Mouse (Mus musculus) frontal cortex, adult (tissue): ENCODE measurements around the gene Fam162b.

Experiments
- ATAC-seq: cut with Nextera tagmentation; 2 replicates; pipeline ENCODE4 v1.9.2; 2017; ENCODE audit warnings: mild to moderate bottlenecking, moderate library complexity, mixed read lengths; ENCODE audit not compliant: low TSS enrichment

Gene Fam162b

GRCm38 (mm10) chr10:51590139-51590574, at the start of gene Fam162b:
Gene Fam162b (minus strand): TSS chr10:51590517.
- ATAC-seq = no peak

DNA sequence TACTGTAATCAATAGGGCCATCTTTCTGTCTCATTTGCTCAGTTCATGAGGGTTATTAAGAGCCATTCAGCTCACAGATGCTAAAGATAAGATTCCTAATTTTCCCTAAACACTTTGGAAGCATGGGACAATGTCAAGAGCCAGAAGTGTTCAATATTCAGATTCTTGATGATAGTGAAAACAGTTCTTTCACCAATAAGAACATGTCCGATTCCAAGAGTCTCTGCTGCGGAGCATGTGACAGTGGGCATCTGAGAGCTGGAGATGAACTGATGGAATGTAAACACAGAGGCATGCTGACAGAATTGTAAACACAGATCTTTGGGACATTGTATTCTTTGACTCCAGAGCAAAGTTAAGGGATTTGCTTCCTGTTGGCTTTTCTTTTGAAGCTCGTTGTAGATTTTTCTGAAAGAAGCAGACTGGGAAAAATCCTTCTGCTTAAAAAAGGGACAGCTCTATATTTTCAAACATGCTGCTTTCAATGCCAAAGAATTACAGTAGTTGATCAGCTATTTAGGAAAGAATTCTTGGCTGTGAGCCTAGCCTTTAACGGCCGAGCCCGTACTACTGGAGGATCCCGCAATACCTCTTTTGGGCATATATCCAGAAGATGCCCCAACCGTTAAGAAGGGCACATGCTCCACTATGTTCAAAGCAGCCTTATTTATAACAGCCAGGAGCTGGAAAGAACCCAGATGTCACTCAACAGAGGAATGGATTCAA, 41.3 kb upstream of the Fam162b start, which contains the start of gene Gprc6a:
Gene Gprc6a, minus strand, starts transcription at position 51 of the 726 bp plus-strand sequence.
- ATAC-seq = no peak

DNA sequence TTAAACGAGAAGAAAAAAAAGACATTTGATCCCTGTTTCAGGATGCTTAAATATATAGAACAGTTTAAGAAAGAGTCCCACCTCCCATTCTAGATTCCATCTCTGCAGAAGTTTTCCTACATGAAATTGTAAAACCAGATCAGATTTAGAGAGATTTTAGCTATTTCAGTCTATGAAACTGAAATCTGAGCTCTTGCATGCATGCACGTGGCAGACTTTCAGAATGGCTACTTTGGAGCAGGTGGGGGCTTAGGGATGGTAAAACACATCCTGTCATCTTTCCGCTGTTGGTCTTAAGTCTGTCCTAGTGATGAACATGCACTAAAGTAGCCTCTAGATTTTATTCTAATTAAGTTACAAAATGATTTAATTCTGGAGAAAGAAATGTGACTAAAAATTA, 30.9 kb upstream of the Fam162b start:
- no peak for ATAC-seq

GRCm38 (mm10) chr10:51620126-51620525, 29.8 kb upstream of the Fam162b start:
- ATAC-seq = no peak

DNA sequence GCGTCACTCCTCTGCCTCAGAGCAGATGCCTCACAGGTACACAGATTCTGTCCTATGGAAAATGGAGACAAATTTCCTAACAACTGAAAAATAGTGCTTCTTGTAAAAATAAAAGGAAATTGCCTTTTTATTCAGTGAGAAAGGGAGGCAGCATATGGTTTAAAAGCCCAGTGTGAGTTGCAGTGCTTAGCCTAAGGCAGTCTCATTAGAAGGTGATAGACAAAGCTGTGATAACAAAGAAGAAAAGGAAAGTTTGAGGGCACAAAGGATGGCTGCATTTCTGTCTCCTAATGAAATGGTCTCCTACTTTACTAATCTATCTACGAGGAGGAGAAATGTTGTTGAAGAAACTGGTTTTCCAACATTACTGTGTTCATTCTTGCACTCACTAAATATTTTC, 28.2 kb upstream of the Fam162b start:
- no peak for ATAC-seq

DNA sequence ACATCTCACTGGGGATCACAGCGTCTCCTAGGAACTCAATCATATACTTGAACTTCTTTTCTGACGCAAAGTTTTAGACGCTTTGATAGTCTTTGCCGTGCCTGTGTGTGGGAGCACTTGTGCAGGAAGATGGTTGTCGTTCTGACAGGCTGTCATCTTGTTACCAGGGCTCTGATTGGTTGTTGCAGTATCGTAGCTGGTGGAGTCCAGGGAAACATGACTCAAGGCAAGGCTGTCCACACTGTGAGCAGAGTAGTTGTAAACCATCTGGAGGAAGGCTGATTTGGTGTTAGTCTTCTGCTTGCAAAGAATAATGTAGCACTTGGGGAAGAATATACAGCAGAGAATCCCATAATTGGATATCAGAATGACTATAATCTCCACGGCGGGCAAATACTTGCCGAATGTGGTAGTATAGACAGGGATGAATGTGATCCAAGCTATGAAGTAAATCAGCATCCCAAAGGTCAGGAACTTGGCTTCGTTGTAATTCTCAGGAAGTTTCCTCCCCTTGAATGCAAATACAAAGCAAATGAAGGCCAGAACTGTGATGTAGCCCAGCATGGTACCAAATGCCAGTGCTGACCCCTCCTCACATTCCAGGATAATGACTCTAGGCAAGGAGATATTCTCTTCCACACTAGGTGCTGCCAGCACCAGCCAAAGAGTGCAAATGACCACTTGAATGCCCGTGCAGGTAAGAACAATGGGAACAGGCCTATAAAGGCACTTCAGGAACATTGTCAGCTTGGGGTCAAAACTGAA, 24.7 kb upstream of the Fam162b start:
- ATAC-seq = no peak

DNA sequence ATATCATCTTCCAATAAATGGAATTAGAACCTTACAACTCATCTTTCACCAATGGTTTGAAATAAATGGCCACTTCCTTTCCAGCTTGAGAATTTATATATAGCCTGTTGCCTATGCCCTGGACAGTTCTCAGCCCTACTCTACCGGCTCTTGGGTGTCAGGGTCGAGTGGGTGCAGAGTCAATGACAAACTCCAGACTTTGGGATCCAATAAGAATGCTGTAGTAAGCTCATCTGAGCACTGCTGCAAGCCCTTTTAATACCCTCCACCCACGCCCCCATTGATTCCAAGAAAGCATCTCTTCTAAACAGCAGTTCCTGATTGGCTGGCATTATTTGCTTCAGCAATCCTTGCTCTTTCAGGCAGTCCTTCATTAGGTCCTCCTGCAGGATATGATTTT, 23.1 kb upstream of the Fam162b start:
- ATAC-seq = no peak

DNA sequence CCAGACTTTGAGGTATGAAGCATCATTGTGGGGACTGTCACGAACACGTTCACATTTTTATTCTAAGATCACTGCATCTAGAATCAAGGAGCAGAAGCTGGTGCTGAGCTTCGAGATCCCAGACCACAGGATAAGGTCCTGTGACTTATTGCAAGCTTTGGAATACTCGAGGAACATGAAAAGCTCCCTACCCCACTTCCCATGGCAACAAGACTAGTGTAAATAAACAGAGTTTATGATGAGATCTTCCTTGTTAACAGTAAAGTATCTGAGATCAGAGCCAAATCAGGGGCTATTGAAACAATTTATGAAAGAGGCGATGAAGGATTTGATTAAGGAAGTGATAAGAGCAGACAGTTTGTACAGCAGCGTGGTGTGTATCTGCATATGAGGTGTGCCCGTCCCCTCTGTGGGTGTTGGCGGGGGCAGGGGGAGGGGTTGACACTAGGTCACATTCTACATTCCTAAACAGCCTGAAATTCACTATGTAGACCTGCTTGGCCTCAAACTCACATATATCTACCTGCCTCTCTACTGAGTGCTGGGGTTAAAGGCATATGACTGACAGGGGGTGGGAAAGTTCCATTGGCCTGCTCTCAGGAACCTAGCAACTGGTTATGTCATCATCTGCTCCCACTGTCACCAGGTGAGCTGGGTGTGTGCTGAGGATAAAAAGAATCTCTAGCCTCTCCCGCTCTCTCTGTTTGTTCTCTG, 21.8 kb upstream of the Fam162b start:
- ATAC-seq = no peak

DNA sequence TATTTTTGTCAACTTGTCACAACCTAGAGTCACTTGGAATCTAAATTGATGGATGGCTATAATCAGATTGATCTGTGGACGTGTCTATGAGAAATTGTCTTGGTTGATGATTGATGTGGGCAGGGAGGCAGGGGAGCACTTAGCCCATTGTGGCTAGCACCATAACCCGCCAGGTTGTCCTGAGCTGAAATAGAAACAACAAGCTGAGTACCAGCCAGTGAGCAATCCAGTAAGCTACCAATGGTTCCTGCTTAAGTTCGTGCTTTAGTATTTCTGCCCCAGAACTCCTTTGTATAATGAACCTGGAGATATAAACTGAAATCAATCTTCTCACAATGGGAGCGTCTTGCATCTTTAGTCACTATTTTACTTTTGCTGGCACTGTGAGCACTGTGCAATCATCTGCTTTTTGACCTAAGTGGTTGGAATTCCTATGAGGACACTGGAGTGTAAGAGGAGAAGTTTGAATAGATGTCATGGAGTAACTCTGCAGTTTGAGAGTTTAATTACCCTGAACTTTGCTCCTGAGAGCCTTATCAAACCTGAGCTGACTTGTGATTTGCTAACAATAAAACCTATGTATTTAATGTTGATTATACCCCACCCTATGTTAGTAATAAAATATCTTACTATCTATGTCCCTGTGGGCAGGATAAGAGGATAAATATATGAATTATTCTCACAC, 19.6 kb upstream of the Fam162b start:
- no peak for ATAC-seq

GRCm38 (mm10) chr10:51596928-51597635, 6.8 kb upstream of the Fam162b start:
- no peak for ATAC-seq

DNA sequence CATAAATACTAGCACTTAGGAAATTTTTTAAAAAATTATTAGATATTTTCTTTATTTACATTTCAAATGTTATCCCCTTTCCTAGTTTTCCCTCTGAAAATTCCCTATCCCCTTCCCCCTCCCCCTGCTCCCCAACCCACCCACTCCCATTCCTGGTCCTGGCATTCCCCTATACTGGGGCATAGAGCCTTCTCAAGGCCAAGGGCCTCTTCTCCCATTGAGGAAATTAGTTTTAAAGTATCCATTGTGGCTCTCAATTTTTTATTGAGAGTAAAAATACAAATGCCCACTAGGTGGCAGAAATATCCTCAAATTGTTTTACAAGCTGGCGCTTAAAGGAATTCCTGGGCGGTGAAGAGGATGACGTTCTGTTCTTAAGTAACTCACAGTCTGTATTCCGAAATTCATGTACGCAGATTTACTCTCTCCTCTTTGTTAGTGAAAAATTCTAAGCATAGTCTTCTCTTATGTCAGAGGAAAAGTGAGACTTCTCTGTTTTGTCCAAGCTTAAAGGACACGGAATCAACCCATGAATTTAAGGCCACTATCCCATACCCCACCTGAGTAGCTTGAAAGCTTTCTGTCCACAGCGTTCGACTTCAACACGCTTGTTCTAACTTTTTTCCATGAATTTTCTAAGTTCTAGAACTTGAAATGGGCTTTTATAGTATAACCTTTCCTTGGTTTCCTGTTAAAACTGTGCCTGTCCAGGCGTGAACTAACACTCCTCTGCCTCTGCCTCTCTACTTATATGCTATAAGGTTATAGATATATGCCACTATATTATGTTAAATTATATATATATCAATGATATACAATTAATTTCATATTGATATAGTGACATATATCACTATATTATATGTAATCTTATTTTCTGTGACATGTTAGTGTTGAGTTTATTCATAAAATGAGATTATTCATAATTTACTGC, 4.9 kb upstream of the Fam162b start:
- peak; percentile 92 for ATAC-seq

- no peak for ATAC-seq
Measured at GRCm38 (mm10) chr10:51591574-51591973, 1.3 kb upstream of the Fam162b start.

GRCm38 (mm10) chr10:51584919-51585318, 5.4 kb downstream of the Fam162b start:
- ATAC-seq = no peak

DNA sequence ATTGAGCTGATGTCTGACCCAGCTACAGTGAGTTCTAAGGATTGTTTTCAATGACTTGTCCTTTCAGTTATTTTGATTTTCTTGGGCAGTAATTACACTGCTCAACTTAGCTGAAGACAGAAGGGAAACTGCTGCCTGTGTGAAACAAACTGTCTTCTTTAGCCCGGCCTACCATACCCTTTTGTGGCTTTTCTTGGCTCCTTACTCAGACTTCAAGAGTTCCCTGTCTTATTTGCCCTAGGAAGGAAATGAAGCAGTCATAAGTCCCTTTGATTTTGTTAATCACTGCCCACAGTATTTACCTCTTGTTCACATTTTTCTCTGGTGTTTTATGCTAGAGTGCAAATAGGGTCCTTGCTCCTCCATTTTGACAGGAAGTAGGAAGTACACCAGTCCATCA, 5.9 kb downstream of the Fam162b start:
- ATAC-seq = no peak

DNA sequence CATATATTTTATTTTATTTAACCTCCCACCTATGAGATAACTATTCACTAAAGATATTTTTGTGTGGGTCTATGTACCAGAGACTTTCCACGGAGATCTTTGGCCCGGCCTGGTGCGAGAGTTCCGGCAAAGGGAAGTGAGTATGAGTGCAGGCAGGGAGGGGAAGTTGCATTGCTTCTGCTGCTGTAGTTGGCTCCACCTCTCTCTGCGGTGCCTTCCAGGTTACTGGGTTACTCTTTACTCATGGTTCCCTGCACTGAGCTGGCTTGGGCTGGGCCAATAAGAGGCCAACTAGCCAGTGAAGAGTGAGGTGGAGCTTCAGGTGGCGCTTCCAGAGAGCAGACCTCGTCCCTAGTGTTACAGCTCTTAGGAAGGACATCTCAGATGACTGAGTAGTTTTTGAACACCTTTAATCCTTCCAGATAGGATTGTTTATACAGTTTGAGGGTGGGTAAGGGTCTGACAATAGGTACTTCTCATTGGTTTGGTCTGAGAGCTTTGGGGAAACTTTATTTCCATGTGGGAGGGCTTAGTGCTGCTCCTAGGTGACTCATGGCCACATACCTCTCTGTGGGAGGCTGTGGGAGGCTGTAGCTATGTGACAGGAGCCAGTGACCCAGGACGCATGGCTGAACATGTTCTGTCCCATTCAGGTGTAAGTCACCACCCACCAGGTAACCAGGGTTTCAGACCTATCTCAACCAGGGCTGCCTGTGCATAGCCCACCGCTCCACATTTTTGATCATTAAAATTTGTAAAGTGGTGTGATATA, 18.9 kb downstream of the Fam162b start:
- no peak for ATAC-seq

DNA sequence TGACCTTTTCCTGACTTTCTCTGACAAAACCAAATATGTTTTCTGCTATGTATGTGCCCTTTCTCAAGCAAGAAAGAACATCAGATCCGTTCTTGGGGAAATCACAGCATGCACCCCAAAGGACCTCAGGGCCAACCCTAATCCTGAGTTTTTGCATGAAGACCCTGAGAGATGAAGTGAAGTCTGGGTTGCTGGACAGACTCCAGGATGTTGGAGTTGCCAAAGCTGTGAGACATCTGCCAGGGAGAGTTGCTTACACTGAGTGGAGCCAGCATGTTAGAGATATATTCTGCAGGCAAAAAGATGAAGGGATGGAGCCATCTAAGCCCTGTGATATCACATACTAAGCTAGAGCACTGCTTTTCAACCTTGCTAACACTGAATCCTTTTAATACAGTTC, 34.3 kb downstream of the Fam162b start:
- no peak for ATAC-seq

DNA sequence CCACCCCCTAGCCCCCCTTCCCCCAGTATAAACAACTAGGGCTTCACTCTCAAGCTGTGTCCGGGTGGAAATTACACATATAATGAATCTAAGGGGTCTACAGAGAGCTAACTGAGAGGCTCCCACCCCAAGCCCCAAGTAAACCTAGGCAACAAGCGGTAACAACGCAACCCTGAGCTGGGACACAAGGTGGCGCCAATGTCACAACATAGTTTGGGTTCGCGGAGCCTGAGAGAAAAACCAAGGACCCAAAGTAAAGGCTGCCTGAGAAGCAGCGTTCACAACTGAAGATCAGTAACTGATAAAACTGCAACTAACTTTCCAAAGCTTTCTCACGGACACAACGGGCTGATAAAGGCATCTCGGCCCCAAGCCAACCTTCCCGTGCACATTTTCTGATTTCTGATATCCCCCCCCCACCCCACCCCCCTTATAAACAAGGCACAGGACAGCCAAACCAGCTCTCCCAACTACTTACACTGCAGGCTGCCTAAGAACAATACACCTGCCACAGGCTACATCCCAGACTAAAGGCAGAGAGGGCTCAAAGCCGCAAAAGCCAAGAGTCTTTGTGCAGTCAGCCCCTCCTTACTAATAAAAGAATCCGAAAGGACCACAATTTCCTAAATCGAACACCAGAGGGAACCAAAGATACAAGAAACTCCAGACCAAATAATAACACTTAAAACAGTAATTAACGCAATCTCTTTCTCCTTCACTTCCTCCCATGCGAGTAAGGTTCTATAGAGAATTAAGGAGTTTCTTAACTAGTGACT, 36.8 kb downstream of the Fam162b start:
- peak; percentile 100 for ATAC-seq
